Mouse (Mus musculus): ENCODE measurements around the gene Pmp22. TPM values are rescaled to one million over a fixed set of nuclear protein-coding genes. Genes with fewer than 3 reads are reported as not detected.

Pmp22 gene
- polyA plus RNA-seq, 1 experiment from 2014 or later: 26.8 TPM

DNA sequence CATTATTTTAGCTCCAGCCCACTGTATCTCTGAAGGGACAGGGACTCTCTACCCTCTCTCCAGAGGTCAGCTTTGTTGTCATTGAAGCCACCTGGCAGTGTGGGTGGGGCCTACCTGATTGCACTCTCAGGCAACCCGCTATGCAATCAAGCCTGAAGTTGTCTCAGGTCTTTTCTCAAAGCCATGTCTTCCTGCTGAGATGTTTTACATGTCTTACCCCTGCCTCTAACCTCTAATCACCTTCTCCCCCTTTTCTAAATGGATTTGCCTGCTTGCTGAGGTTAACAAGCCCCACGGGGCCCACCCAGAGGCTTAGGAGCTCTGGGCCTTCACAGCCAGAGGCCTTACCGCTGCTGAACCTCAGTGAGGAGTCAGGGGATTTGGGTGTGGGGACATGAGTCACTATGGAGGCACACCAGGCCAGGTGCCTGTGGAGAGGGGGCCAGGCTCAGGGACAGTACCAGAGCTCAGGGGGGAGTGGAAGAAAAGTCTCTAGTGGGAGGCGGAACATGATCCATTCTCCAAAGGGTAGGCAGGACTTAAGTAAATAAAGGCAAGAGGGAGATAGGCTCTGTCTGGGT, 8.1 kb downstream of the Pmp22 start:
- 58% methylated on average over 4 of the region's 4 CpGs for WGBS
- H3K4me2 ChIP-seq (ENCODE audit: low read length): no peak overlapping the region

DNA sequence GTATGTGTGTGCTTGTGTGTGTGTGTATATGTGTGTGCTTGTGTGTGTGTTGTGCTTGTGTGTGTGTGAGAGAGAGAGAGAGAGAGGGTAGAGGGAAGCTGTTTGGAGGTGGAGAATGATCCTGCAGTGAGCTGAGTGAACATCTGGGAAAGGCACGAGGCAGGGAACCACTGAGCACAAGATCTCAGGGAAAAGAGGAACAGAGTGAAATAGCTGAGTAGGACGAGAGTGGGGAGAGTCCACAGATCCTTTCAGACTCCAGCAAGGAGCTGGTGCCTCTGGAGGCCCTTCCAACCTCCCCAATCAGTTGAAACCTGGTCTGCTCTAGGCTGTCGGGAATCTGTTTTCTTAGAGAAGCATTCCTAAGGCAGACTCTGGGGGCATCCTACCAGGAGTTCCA, 10.0 kb downstream of the Pmp22 start:
- 58% methylated on average over 3 of the region's 3 CpGs for WGBS
- H3K4me2 ChIP-seq (ENCODE audit: low read length): no peak overlapping the region
- no peak for ATAC-seq

More for the DNA sequence above, 8.1 kb downstream of the Pmp22 start:
- H3K9me3 ChIP-seq (replicated peaks; ENCODE audit: control insufficient read depth, low read length): no peaks in the 10 kb centered on the region
- peaks cover 11% of the 10 kb centered on the region for H3K4me1 ChIP-seq (ENCODE audit: control insufficient read depth, insufficient read depth, low read length)
- H3K27ac ChIP-seq (ENCODE audit: low read depth, low read length): no peak overlapping the region
- peaks cover 19% of the 10 kb centered on the region for H3K27me3 ChIP-seq (replicated peaks; ENCODE audit: control insufficient read depth, insufficient read depth, low read length)
- H3K4me3 ChIP-seq (ENCODE audit: low read depth, low read length): no peak overlapping the region
- ATAC-seq: no peak
- no peak for DNase-seq (ENCODE audit: low spot score)
- no peaks in the 10 kb centered on the region for H3K36me3 ChIP-seq (ENCODE audit: control insufficient read depth, insufficient read depth, low read length)
- H3K9ac ChIP-seq (ENCODE audit: low read length): no peak overlapping the region

DNA sequence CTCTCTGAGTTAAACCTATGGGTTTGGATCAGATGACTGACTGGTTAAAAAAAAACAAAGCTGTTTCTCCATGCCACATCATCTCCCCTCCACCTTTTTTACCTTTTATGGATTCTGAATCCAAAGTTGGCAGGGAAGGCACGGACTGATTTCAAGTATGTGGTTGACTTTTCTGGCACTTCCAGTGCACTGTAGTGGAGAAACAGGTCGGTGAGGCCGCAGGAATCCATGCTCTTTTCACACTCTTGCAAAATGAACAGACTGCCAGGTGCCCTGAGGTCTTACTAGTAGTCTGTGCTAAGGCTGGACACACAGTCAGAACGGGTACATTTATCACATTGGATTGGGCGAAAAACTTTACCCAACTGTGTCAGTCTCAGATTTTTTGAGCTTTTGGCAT, 13.5 kb downstream of the Pmp22 start:
- Histone ChIP-seq H3K4me3 (ENCODE audit: low read depth, low read length) (no peak overlapping the region), H3K9ac (ENCODE audit: low read length) (no peak overlapping the region), H3K9me3 (replicated peaks; ENCODE audit: control insufficient read depth, low read length) (no peaks in the 10 kb centered on the region), H3K27ac (ENCODE audit: low read depth, low read length) (no peak overlapping the region), H3K4me1 (ENCODE audit: control insufficient read depth, insufficient read depth, low read length) (no peaks in the 10 kb centered on the region), H3K36me3 (ENCODE audit: control insufficient read depth, insufficient read depth, low read length) (no peaks in the 10 kb centered on the region), H3K4me2 (ENCODE audit: low read length) (no peak overlapping the region), H3K27me3 (replicated peaks; ENCODE audit: control insufficient read depth, insufficient read depth, low read length) (no peaks in the 10 kb centered on the region)
- DNase-seq (ENCODE audit: low spot score) (no peak), ATAC-seq (no peak)
- WGBS: 90% methylated on average over 5 of the region's 5 CpGs

More for the DNA sequence above, 10.0 kb downstream of the Pmp22 start:
- Histone ChIP-seq H3K27me3 (replicated peaks; ENCODE audit: control insufficient read depth, insufficient read depth, low read length) (peaks cover 2% of the 10 kb centered on the region; the same call in 1 of the 2 replicates), H3K4me1 (ENCODE audit: control insufficient read depth, insufficient read depth, low read length) (0 out of 2 replicates have a peak, but pooled peaks cover 2% of the 10 kb centered on the region), H3K9ac (ENCODE audit: low read length) (no peak overlapping the region), H3K9me3 (replicated peaks; ENCODE audit: control insufficient read depth, low read length) (no peaks in the 10 kb centered on the region), H3K36me3 (ENCODE audit: control insufficient read depth, insufficient read depth, low read length) (no peaks in the 10 kb centered on the region), H3K27ac (ENCODE audit: low read depth, low read length) (no peak overlapping the region), H3K4me3 (ENCODE audit: low read depth, low read length) (no peak overlapping the region)
- DNase-seq (ENCODE audit: low spot score): no peak

DNA sequence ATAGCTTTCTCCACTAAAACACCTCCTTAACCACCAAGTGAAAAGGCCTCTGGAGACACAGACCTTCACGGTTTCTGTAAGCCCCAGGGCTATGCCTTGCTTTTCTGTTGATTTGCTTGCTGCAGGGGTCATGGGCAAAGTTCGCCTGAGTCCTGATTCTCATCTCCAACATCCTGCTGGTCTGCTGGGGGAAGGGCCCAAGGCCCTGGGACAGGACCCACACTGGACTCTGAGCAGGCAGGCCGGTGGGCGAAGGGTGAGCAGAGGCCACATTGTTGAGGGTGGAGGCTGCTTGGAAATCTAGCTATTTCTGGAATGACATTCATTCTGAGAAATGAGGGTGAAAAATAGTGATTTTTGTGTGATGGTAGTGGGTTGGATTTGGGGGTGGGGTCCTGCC, 14.0 kb downstream of the Pmp22 start:
- Histone ChIP-seq H3K4me2 (ENCODE audit: low read length) (no peak overlapping the region), H3K9ac (ENCODE audit: low read length) (no peak overlapping the region), H3K9me3 (replicated peaks; ENCODE audit: control insufficient read depth, low read length) (no peaks in the 10 kb centered on the region), H3K4me3 (ENCODE audit: low read depth, low read length) (no peak overlapping the region), H3K27me3 (replicated peaks; ENCODE audit: control insufficient read depth, insufficient read depth, low read length) (no peaks in the 10 kb centered on the region), H3K4me1 (ENCODE audit: control insufficient read depth, insufficient read depth, low read length) (no peaks in the 10 kb centered on the region), H3K27ac (ENCODE audit: low read depth, low read length) (no peak overlapping the region), H3K36me3 (ENCODE audit: control insufficient read depth, insufficient read depth, low read length) (no peaks in the 10 kb centered on the region)
- WGBS: 84% methylated on average over 4 of the region's 4 CpGs
- ATAC-seq: no peak
- DNase-seq (ENCODE audit: low spot score): no peak

DNA sequence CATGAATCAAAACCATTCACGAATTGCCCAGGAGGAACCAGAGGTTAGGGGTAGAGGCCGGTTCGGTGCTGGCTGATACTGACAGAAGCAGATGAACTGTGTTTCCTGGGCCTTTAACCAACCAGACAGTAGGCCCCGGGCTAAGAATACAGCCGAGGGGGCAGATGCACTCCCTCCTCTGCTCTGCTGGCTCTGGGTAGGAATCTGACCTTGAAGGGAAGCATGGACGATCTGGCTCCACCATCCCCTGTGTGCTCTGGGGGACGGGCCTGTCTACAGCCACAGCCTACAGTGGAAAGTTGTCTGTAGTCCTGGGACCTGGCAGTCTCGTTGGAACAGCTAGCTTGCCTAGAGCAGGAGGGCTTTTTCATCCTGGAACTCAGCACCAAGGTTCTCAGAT, 14.7 kb downstream of the Pmp22 start:
- no peak overlapping the region for H3K4me3 ChIP-seq (ENCODE audit: low read depth, low read length)
- no peaks in the 10 kb centered on the region for H3K36me3 ChIP-seq (ENCODE audit: control insufficient read depth, insufficient read depth, low read length)
- DNase-seq (ENCODE audit: low spot score) (no peak), ATAC-seq (no peak)
- no peaks in the 10 kb centered on the region for H3K9me3 ChIP-seq (replicated peaks; ENCODE audit: control insufficient read depth, low read length)
- 93% methylated on average over 8 of the region's 8 CpGs for WGBS
- H3K4me1 ChIP-seq (ENCODE audit: control insufficient read depth, insufficient read depth, low read length): no peaks in the 10 kb centered on the region
- no peak overlapping the region for H3K4me2 ChIP-seq (ENCODE audit: low read length)
- H3K27me3 ChIP-seq (replicated peaks; ENCODE audit: control insufficient read depth, insufficient read depth, low read length): no peaks in the 10 kb centered on the region
- H3K27ac ChIP-seq (ENCODE audit: low read depth, low read length): no peak overlapping the region
- H3K9ac ChIP-seq (ENCODE audit: low read length): no peak overlapping the region

DNA sequence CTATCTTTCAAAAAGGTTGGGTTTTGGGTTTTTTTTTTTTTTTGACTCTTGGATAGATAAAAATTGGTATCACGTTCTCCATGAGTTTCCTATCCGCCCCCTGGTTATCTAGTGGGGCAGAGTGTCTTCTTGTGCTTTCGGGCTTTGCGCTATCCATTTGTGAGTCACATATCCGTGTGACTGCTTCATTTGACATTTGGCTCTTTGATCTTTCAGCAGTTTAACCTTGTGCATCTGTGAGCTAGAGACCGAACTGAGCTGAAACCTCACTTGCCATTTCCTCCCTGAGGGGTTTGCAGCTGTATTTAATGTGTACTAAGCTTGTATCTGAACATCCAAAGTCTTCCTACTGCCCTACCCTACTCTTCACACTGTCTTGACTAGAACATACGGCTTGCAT, 17.8 kb downstream of the Pmp22 start:
- Histone ChIP-seq H3K4me3 (ENCODE audit: low read depth, low read length) (no peak overlapping the region), H3K4me2 (ENCODE audit: low read length) (no peak overlapping the region), H3K4me1 (ENCODE audit: control insufficient read depth, insufficient read depth, low read length) (no peaks in the 10 kb centered on the region), H3K27me3 (replicated peaks; ENCODE audit: control insufficient read depth, insufficient read depth, low read length) (no peaks in the 10 kb centered on the region), H3K36me3 (ENCODE audit: control insufficient read depth, insufficient read depth, low read length) (no peaks in the 10 kb centered on the region), H3K9me3 (replicated peaks; ENCODE audit: control insufficient read depth, low read length) (no peaks in the 10 kb centered on the region), H3K9ac (ENCODE audit: low read length) (no peak overlapping the region), H3K27ac (ENCODE audit: low read depth, low read length) (no peak overlapping the region)
- whole genome bisulfite sequencing: 87% methylated on average over 7 of the region's 7 CpGs
- DNase-seq (ENCODE audit: low spot score): no peak
- no peak for ATAC-seq

DNA sequence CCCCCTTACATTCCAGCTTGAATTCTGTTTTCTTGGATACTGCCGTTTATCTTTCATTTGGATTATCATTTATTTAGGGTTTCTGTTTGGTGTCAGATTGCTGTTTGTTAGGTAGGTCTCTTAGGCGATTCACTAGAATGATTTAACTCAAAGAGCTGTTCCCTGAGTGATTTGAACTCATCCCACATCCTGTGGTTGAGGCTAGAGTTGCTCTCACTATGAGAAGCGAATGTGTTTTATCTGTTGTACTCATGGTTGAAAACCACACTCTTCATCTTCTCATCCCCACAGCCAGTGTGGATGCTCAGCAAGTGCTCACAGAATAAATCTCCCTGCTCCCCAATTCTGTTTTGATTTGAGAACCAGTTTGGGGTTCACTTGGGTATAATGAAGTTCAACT, 19.5 kb downstream of the Pmp22 start:
- no peaks in the 10 kb centered on the region for H3K27me3 ChIP-seq (replicated peaks; ENCODE audit: control insufficient read depth, insufficient read depth, low read length)
- no peak for ATAC-seq
- H3K4me2 ChIP-seq (ENCODE audit: low read length): no peak overlapping the region
- no peak for DNase-seq (ENCODE audit: low spot score)
- H3K4me1 ChIP-seq (ENCODE audit: control insufficient read depth, insufficient read depth, low read length): no peaks in the 10 kb centered on the region
- no peak overlapping the region for H3K4me3 ChIP-seq (ENCODE audit: low read depth, low read length)
- no peak overlapping the region for H3K9ac ChIP-seq (ENCODE audit: low read length)
- 84% methylated on average over 3 of the region's 3 CpGs for WGBS
- H3K9me3 ChIP-seq (replicated peaks; ENCODE audit: control insufficient read depth, low read length): no peaks in the 10 kb centered on the region
- H3K36me3 ChIP-seq (ENCODE audit: control insufficient read depth, insufficient read depth, low read length): no peaks in the 10 kb centered on the region
- no peak overlapping the region for H3K27ac ChIP-seq (ENCODE audit: low read depth, low read length)

DNA sequence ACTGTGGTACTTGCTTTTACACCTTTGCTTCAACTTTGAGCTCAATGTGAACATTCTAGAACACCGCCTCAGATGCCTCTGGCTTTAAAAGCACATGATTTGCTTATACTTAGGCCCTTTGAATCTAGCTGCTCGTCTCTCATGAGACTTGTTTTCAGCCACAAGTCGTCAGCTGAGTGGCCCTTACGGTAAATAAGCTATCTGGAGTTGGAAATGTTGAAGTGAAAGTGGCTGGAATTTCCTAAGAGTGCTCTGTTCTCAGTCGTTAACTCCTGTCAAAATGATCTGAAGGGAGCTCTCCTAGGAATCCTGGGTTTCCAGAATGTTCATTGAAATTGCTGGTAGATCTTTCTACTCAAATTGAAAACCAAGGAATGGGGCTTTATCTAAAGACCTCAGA, 23.1 kb downstream of the Pmp22 start:
- no peaks in the 10 kb centered on the region for H3K4me1 ChIP-seq (ENCODE audit: control insufficient read depth, insufficient read depth, low read length)
- H3K27me3 ChIP-seq (replicated peaks; ENCODE audit: control insufficient read depth, insufficient read depth, low read length): no peaks in the 10 kb centered on the region
- H3K27ac ChIP-seq (ENCODE audit: low read depth, low read length): no peak overlapping the region
- 80% methylated on average over 5 of the region's 5 CpGs for WGBS
- H3K4me3 ChIP-seq (ENCODE audit: low read depth, low read length): no peak overlapping the region
- no peak for ATAC-seq
- H3K36me3 ChIP-seq (ENCODE audit: control insufficient read depth, insufficient read depth, low read length): no peaks in the 10 kb centered on the region
- no peak for DNase-seq (ENCODE audit: low spot score)
- no peak overlapping the region for H3K9ac ChIP-seq (ENCODE audit: low read length)
- H3K9me3 ChIP-seq (replicated peaks; ENCODE audit: control insufficient read depth, low read length): no peaks in the 10 kb centered on the region
- H3K4me2 ChIP-seq (ENCODE audit: low read length): no peak overlapping the region

DNA sequence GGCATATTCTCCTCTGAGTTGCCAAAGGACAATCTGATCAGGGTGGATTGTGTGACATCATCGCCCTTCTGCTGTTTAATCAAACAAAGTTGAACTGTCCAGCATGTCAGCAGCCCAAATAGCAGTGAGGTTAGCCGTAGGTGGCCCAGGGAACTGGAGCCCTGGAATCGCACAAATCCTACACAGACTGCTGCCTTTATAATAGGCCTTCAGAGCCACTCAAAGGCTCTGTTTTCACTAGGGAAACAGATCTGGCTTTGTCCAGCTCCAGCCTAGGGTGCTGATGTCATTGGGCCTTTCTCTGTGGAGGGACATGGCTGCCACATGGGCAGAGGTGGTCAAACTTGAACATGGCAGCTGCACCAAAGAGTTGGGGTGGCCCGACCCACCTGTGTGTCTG, 28.3 kb downstream of the Pmp22 start:
- Histone ChIP-seq H3K9me3 (replicated peaks; ENCODE audit: control insufficient read depth, low read length) (no peaks in the 10 kb centered on the region), H3K36me3 (ENCODE audit: control insufficient read depth, insufficient read depth, low read length) (no peaks in the 10 kb centered on the region), H3K27ac (ENCODE audit: low read depth, low read length) (no peak overlapping the region), H3K27me3 (replicated peaks; ENCODE audit: control insufficient read depth, insufficient read depth, low read length) (no peaks in the 10 kb centered on the region), H3K4me1 (ENCODE audit: control insufficient read depth, insufficient read depth, low read length) (no peaks in the 10 kb centered on the region), H3K4me3 (ENCODE audit: low read depth, low read length) (no peak overlapping the region), H3K4me2 (ENCODE audit: low read length) (no peak overlapping the region), H3K9ac (ENCODE audit: low read length) (no peak overlapping the region)
- ATAC-seq: no peak
- DNase-seq (ENCODE audit: low spot score): no peak
- WGBS: 62% methylated on average over 4 of the region's 4 CpGs
